In the genomic region with DNA sequence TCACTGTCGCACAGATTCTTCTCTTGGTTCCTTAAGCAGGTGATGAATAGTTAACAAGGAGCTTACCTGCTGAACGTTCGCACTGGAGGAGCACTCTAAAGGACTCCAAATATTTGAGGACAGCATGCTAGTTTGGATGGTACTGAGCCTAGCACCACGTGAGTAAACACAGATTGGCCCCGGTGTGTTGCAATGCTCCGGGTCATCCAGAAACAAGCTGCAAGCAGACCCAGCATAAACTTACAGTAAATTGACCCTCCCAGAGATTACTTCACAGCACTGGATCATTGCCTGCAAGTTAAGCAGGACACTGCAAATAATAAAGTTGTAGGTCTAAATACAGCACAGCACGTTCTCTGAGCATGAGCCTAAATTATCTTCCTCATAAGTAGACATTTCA, we compare ENCODE assay signal across 10 mouse cellular contexts. TPM values are rescaled to one million over a fixed set of nuclear protein-coding genes. Genes with fewer than 3 reads are reported as not detected.
DNase-seq lines count a peak whose midpoint lies in the region; ATAC-seq and TF ChIP-seq lines count a peak whose summit lies in the region.
"Had no signal": no experiment of that assay in that cellular context is flagged by ENCODE, and none has a peak within 500 bp of the region (broad histone marks: within the 10 kb centered on the region; RNA-seq: fewer than 3 reads in every experiment).

No protein-coding gene starts in this region.

- ATAC-seq in liver, embryonic 12.5 days: peak; percentile 70
- peak; percentile 70; the same call in 1 of the 2 replicates for ATAC-seq in stomach, postnatal 0 days (ENCODE audit: low FRiP score, low TSS enrichment)

- peak; percentile 66 for DNase-seq in adrenal gland, adult 2 months
- no peak for DNase-seq in adrenal gland, postnatal 4 days (ENCODE audit: low spot score in 2 of 2)
- DNase-seq in urinary bladder, postnatal 14 days (ENCODE audit: low spot score): peak; percentile 60
- DNase-seq in urinary bladder, postnatal 4 days (ENCODE audit: low spot score in 2 of 2): no peak
- peak; percentile 18 for DNase-seq in stomach, postnatal 0 days (ENCODE audit: low spot score)
- DNase-seq in MN1 (ENCODE audit: low spot score): no peak
- DNase-seq in thymus, postnatal 25 days: no peak

- peaks cover 23% of the 10 kb centered on the region for H3K27me3 ChIP-seq in liver, embryonic 12.5 days (replicated peaks)
- H3K27me3 ChIP-seq in stomach, postnatal 0 days (ENCODE audit: control insufficient read depth, insufficient read depth, low read length): no peaks in the 10 kb centered on the region

- 61% methylated on average over 7 of the region's 7 CpGs for WGBS in liver, embryonic 12.5 days (ENCODE audit: insufficient replicate concordance)
- WGBS in stomach, postnatal 0 days: 31% methylated on average over 7 of the region's 7 CpGs

- H3K27ac ChIP-seq in liver, embryonic 12.5 days: peak overlapping the region; percentile 42; the same call in 1 of the 2 replicates
- no peak overlapping the region for H3K27ac ChIP-seq in stomach, postnatal 0 days (replicated peaks)
- H3K27ac ChIP-seq: embryonic facial prominence, embryonic 15.5 days had no signal

- H3K9me3 ChIP-seq in liver, embryonic 12.5 days (replicated peaks): no peaks in the 10 kb centered on the region
- H3K9me3 ChIP-seq in stomach, postnatal 0 days (ENCODE audit: control insufficient read depth, low read length): no peaks in the 10 kb centered on the region
- H3K9me3 ChIP-seq: embryonic facial prominence, embryonic 15.5 days had no signal

- no peak overlapping the region for H3K4me3 ChIP-seq in liver, embryonic 12.5 days
- no peak overlapping the region for H3K4me3 ChIP-seq in stomach, postnatal 0 days (ENCODE audit: low read depth, low read length)
- H3K4me3 ChIP-seq: embryonic facial prominence, embryonic 15.5 days had no signal

- TF ChIP-seq CTCF in stomach, postnatal 0 days (IDR thresholded peaks at IDR 0.05; ENCODE audit: low read depth): no peak

- H3K36me3 ChIP-seq in liver, embryonic 12.5 days: no peaks in the 10 kb centered on the region
- H3K36me3 ChIP-seq in stomach, postnatal 0 days (ENCODE audit: control insufficient read depth, insufficient read depth, low read length): no peaks in the 10 kb centered on the region
- H3K36me3 ChIP-seq: embryonic facial prominence, embryonic 15.5 days had no signal

- no peak overlapping the region for H3K9ac ChIP-seq in liver, embryonic 12.5 days
- no peak overlapping the region for H3K9ac ChIP-seq in stomach, postnatal 0 days (ENCODE audit: low read length)
- H3K9ac ChIP-seq: embryonic facial prominence, embryonic 15.5 days had no signal

- peaks cover 10% of the 10 kb centered on the region; the same call in 1 of the 2 replicates for H3K4me1 ChIP-seq in liver, embryonic 12.5 days
- H3K4me1 ChIP-seq in stomach, postnatal 0 days (replicated peaks; ENCODE audit: control insufficient read depth, insufficient read depth): no peaks in the 10 kb centered on the region
- H3K4me1 ChIP-seq: embryonic facial prominence, embryonic 15.5 days had no signal

- TF ChIP-seq EP300 in stomach, postnatal 0 days (optimal IDR thresholded peaks at IDR 0.05): no peak

- no peak overlapping the region for H3K4me2 ChIP-seq in liver, embryonic 12.5 days
- no peak overlapping the region for H3K4me2 ChIP-seq in stomach, postnatal 0 days (replicated peaks; ENCODE audit: low read depth)
- H3K4me2 ChIP-seq: embryonic facial prominence, embryonic 15.5 days had no signal

RNA-seq across cellular contexts. Expression of gene Saa3, which starts 4.0 kb away (rescaled TPM):
- 1 to 10 TPM; 1.0 to 8.9 TPM for total RNA-seq in adrenal gland, adult 2 months (2021)
- polyA plus RNA-seq in adrenal gland, adult 2 months (2012; rRNA removed): 0.33 TPM in 1 of 2 replicates, not detected in the other
- total RNA-seq in adrenal gland, postnatal 4 days (2021): 1 to 10 TPM; 1.1 to 1.2 TPM
- polyA plus RNA-seq in liver, embryonic 12.5 days (2016; fragmentation: Nextera tagmentation; extraction: Ambion mirVana): 0.35 and 1.1 TPM in 2 replicates
- 0.34 TPM in 1 of 2 replicates, not detected in the other for polyA plus RNA-seq in stomach, postnatal 0 days (2015; fragmentation: Nextera tagmentation; extraction: Ambion mirVana)
- total RNA-seq: hematopoietic stem cell, adult 5-6 weeks had no signal

RNA-seq across cellular contexts. Expression of gene Saal1, which starts 9.0 kb away (rescaled TPM):
- 1 to 10 TPM; 5.7 to 8.4 TPM for total RNA-seq in adrenal gland, adult 2 months (2021)
- 3.3 and 4.0 TPM in 2 replicates for polyA plus RNA-seq in adrenal gland, adult 2 months (2012; rRNA removed)
- total RNA-seq in adrenal gland, postnatal 4 days (2021): 10 to 100 TPM; 14.4 to 16.4 TPM
- polyA plus RNA-seq in liver, embryonic 12.5 days (2016; fragmentation: Nextera tagmentation; extraction: Ambion mirVana): 21.0 and 21.5 TPM in 2 replicates
- polyA plus RNA-seq in stomach, postnatal 0 days (2015; fragmentation: Nextera tagmentation; extraction: Ambion mirVana): 10.4 and 11.2 TPM in 2 replicates

RNA-seq across cellular contexts. Expression of gene Saa4, which starts 12.9 kb away (rescaled TPM):
- under 1 TPM in 1 of 2 experiments, not detected in 1; 0.43 TPM for total RNA-seq in adrenal gland, adult 2 months (2021)
- not detected in 2 replicates for polyA plus RNA-seq in adrenal gland, adult 2 months (2012; rRNA removed)
- 1 to 10 TPM in 1 of 2 experiments, not detected in 1; 1.7 TPM for total RNA-seq in adrenal gland, postnatal 4 days (2021)
- 1.6 and 2.2 TPM in 2 replicates for polyA plus RNA-seq in liver, embryonic 12.5 days (2016; fragmentation: Nextera tagmentation; extraction: Ambion mirVana)
- polyA plus RNA-seq in stomach, postnatal 0 days (2015; fragmentation: Nextera tagmentation; extraction: Ambion mirVana): not detected in 2 replicates
- total RNA-seq: hematopoietic stem cell, adult 5-6 weeks had no signal
- polyA plus RNA-seq: embryonic facial prominence, embryonic 15.5 days had no signal

RNA-seq across cellular contexts. Expression of gene Saa1, which starts 23.3 kb away (rescaled TPM):
- total RNA-seq in adrenal gland, adult 2 months (2021): not detected
- polyA plus RNA-seq in adrenal gland, adult 2 months (2012; rRNA removed): not detected in 2 replicates
- total RNA-seq in adrenal gland, postnatal 4 days (2021): not detected
- 0.23 and 0.39 TPM in 2 replicates for polyA plus RNA-seq in liver, embryonic 12.5 days (2016; fragmentation: Nextera tagmentation; extraction: Ambion mirVana)
- polyA plus RNA-seq in stomach, postnatal 0 days (2015; fragmentation: Nextera tagmentation; extraction: Ambion mirVana): 0.13 and 0.33 TPM in 2 replicates
- total RNA-seq: hematopoietic stem cell, adult 5-6 weeks had no signal
- polyA plus RNA-seq: embryonic facial prominence, embryonic 15.5 days had no signal

RNA-seq across cellular contexts. Expression of gene Saa2, which starts 32.1 kb away (rescaled TPM):
- total RNA-seq in adrenal gland, adult 2 months (2021): not detected
- polyA plus RNA-seq in adrenal gland, adult 2 months (2012; rRNA removed): not detected in 2 replicates
- total RNA-seq in adrenal gland, postnatal 4 days (2021): not detected
- polyA plus RNA-seq in liver, embryonic 12.5 days (2016; fragmentation: Nextera tagmentation; extraction: Ambion mirVana): not detected in 2 replicates
- polyA plus RNA-seq in stomach, postnatal 0 days (2015; fragmentation: Nextera tagmentation; extraction: Ambion mirVana): 0.08 TPM in 1 of 2 replicates, not detected in the other
- total RNA-seq: hematopoietic stem cell, adult 5-6 weeks had no signal
- polyA plus RNA-seq: embryonic facial prominence, embryonic 15.5 days had no signal

Comparison
In these comparisons a context has a peak if more than half of its experiments do, and no peak if none do; other contexts are left out.
1. DNase-seq: peak in adrenal gland, adult 2 months (single experiment), urinary bladder, postnatal 14 days (single experiment) and stomach, postnatal 0 days (single experiment); none in adrenal gland, postnatal 4 days (0 of 2), urinary bladder, postnatal 4 days (0 of 2), MN1 (single experiment) and thymus, postnatal 25 days (single experiment).